Mouse (Mus musculus): ENCODE data around the gene Sap30bp. TPM values are rescaled to one million over a fixed set of nuclear protein-coding genes. Genes with fewer than 3 reads are reported as not detected.

Sap30bp gene
- total RNA-seq, 4 experiments from 2014 or later: 46.2 to 53.7 (median 48.3) TPM

GRCm38 (mm10) chr11:115959018-115959417 lies 25.9 kb downstream of the Sap30bp start:
- no peak for DNase-seq

- no peak for DNase-seq
These were observed 29.8 kb downstream of the Sap30bp start for GRCm38 (mm10) chr11:115962651-115963412.

GRCm38 (mm10) chr11:115964977-115965604 lies 32.0 kb downstream of the Sap30bp start:
- peak; percentile 76 for DNase-seq

- no peak for DNase-seq
These were observed 35.8 kb downstream of the Sap30bp start for GRCm38 (mm10) chr11:115968731-115969405.

- no peak for DNase-seq
These were observed 37.1 kb downstream of the Sap30bp start for GRCm38 (mm10) chr11:115970006-115970673.

GRCm38 (mm10) chr11:115971016-115971415 lies 37.9 kb downstream of the Sap30bp start:
- DNase-seq: no peak

- DNase-seq: no peak
These were observed 41.4 kb downstream of the Sap30bp start, which contains the start of gene Itgb4 for GRCm38 (mm10) chr11:115974309-115975082. Itgb4 (plus strand) TSS chr11:115974709.

- no peak for DNase-seq
These were observed 42.0 kb downstream of the Sap30bp start for GRCm38 (mm10) chr11:115975083-115975420.

GRCm38 (mm10) chr11:115975544-115975943 lies 42.5 kb downstream of the Sap30bp start:
- no peak for DNase-seq

- no peak for DNase-seq
These were observed 49.4 kb downstream of the Sap30bp start for GRCm38 (mm10) chr11:115982472-115982871.

- no peak for DNase-seq
These were observed 50.2 kb downstream of the Sap30bp start for GRCm38 (mm10) chr11:115983291-115983690.

GRCm38 (mm10) chr11:115989686-115990085 lies 56.6 kb downstream of the Sap30bp start:
- DNase-seq: no peak

- DNase-seq: no peak
These were observed 59.0 kb downstream of the Sap30bp start for GRCm38 (mm10) chr11:115992098-115992497.

- DNase-seq: peak; percentile 33
These were observed 62.2 kb downstream of the Sap30bp start for GRCm38 (mm10) chr11:115995256-115995655.

- no peak for DNase-seq
These were observed 64.0 kb downstream of the Sap30bp start for GRCm38 (mm10) chr11:115997047-115997446.

- DNase-seq: no peak
These were observed 64.6 kb downstream of the Sap30bp start for GRCm38 (mm10) chr11:115997662-115998061.

- no peak for DNase-seq
These were observed 65.9 kb downstream of the Sap30bp start for GRCm38 (mm10) chr11:115999027-115999426.

GRCm38 (mm10) chr11:115999538-116000143 lies 66.6 kb downstream of the Sap30bp start:
- DNase-seq: peak; percentile 46

GRCm38 (mm10) chr11:116000607-116001006 lies 67.5 kb downstream of the Sap30bp start:
- DNase-seq: no peak

GRCm38 (mm10) chr11:116001725-116002124 lies 68.6 kb downstream of the Sap30bp start:
- no peak for DNase-seq

- no peak for DNase-seq
These were observed 69.8 kb downstream of the Sap30bp start for GRCm38 (mm10) chr11:116002894-116003293.
